ENCODE assay signal across 7 mouse cellular contexts in genomic region chr11:51758207-51758606, GRCm38 (mm10). TPM values are rescaled to one million over a fixed set of nuclear protein-coding genes. Genes with fewer than 3 reads are reported as not detected.
DNase-seq lines count a peak whose midpoint lies in the region; ATAC-seq and TF ChIP-seq lines count a peak whose summit lies in the region.
"Not testable (repeated sequence)": the region's sequence is repeated elsewhere in the genome, so short reads cannot be mapped to it uniquely, and the experiment has no call there.

No protein-coding gene starts in this region.

- not testable (repeated sequence) for TF ChIP-seq EP300 in CH12.LX (IDR thresholded peaks at IDR 0.05; ENCODE audit: low read length); ES-Bruce4 (IDR thresholded peaks at IDR 0.05; ENCODE audit: insufficient read depth, low read depth, low read length); MEL (IDR thresholded peaks at IDR 0.05; ENCODE audit: low read depth in 1 of 2, low read length in 2 of 2); liver, postnatal 0 days (IDR thresholded peaks at IDR 0.05; ENCODE audit: low read depth)

- WGBS in liver, adult 2 months: 74% methylated on average over 5 of the region's 5 CpGs
- 85% methylated on average over 5 of the region's 5 CpGs for WGBS in liver, postnatal 0 days (ENCODE audit: insufficient replicate concordance)

- in situ Hi-C loops in CH12.LX (cut with MboI; ENCODE audit: low pct_ligation_motif_present, low pct_unique_long_range_greater_than_20kb, low sequenced_read_pairs): not testable (repeated sequence)

- H3K4me3 ChIP-seq in CH12.LX (replicated peaks in 1 of 3; ENCODE audit: low read depth in 2 of 3, low read length in 2 of 3, poor library complexity in 1 of 3); ES-Bruce4 (ENCODE audit: low read depth, low read length); MEL (ENCODE audit: control insufficient read depth in 1 of 2, insufficient read depth in 1 of 2, low read depth in 2 of 2, low read length in 2 of 2); liver, adult 2 months (ENCODE audit: insufficient read depth, low read depth, low read length); liver, postnatal 0 days (ENCODE audit: low read depth, low read length): not testable (repeated sequence)

- H3K79me2 ChIP-seq in CH12.LX (replicated peaks; ENCODE audit: control insufficient read depth, extremely low read depth, insufficient read depth, poor library complexity, severe bottlenecking) (peaks cover 17% of the 10 kb centered on the region), MEL (ENCODE audit: control insufficient read depth, insufficient read depth, low read length, poor library complexity) (peaks cover 25% of the 10 kb centered on the region)
- H3K79me2 ChIP-seq in liver, adult 2 months (ENCODE audit: control insufficient read depth, insufficient read depth, low read length): peaks cover 15% of the 10 kb centered on the region

- H3K36me3 ChIP-seq in CH12.LX (replicated peaks in 1 of 2; ENCODE audit: control insufficient read depth in 1 of 2, insufficient read depth in 1 of 2, low read length in 1 of 2); ES-Bruce4 (ENCODE audit: control insufficient read depth, insufficient read depth, low read length, poor library complexity, severe bottlenecking); liver, adult 2 months (ENCODE audit: control insufficient read depth, insufficient read depth, low read length); liver, postnatal 0 days (replicated peaks; ENCODE audit: insufficient read depth, low read length); splenic B cell, adult 2 months (ENCODE audit: control insufficient read depth, insufficient read depth, low read length, poor library complexity, severe bottlenecking): not testable (repeated sequence)
- peaks cover 0 to 25% of the 10 kb centered on the region in 2 experiments; a peak in 3 of 4 replicates for H3K36me3 ChIP-seq in MEL (ENCODE audit: control insufficient read depth in 1 of 2, insufficient read depth in 2 of 2, low read length in 2 of 2)

- H3K9ac ChIP-seq in CH12.LX (ENCODE audit: insufficient read depth, low read depth); ES-Bruce4 (ENCODE audit: low read depth, poor library complexity, severe bottlenecking); MEL (ENCODE audit: control insufficient read depth, low read depth, low read length, poor library complexity, severe bottlenecking); liver, adult 2 months (ENCODE audit: low read depth, low read length); liver, postnatal 0 days (replicated peaks): not testable (repeated sequence)

- TF ChIP-seq CTCF in CH12.LX (conservative IDR thresholded peaks at IDR 0.05 in 1 of 2, IDR thresholded peaks at IDR 0.05 in 1 of 2; ENCODE audit: low read depth in 2 of 2, low read length in 2 of 2) (peak in 1 of 2 experiments; percentile 46; a peak in 2 of 4 replicates), ES-Bruce4 (IDR thresholded peaks at IDR 0.05; ENCODE audit: low read depth, low read length) (peak; percentile 25), MEL (IDR thresholded peaks at IDR 0.05 in 2 of 3, conservative IDR thresholded peaks at IDR 0.05 in 1 of 3; ENCODE audit: control insufficient read depth in 1 of 3, insufficient read depth in 1 of 3, low read depth in 2 of 3, low read length in 3 of 3, poor library complexity in 1 of 3, severe bottlenecking in 1 of 3) (peak in 2 of 3 experiments; percentile 8 to 24; a peak in 2 of 6 replicates)
- TF ChIP-seq CTCF in liver, adult 2 months (IDR thresholded peaks at IDR 0.05; ENCODE audit: low read depth, low read length); liver, postnatal 0 days (IDR thresholded peaks at IDR 0.05; ENCODE audit: low read depth): not testable (repeated sequence)

- dilution Hi-C loops in CH12.LX (cut with MboI; ENCODE audit: extremely low pct_ligation_motif_present, extremely low pct_unique_long_range_greater_than_20kb, low sequenced_read_pairs): not testable (repeated sequence)

- H3K27me3 ChIP-seq in CH12.LX (replicated peaks); ES-Bruce4 (ENCODE audit: control insufficient read depth, insufficient read depth, low read length, poor library complexity, severe bottlenecking); MEL (ENCODE audit: control insufficient read depth in 1 of 2, insufficient read depth in 2 of 2, low read length in 2 of 2); liver, adult 2 months (ENCODE audit: control insufficient read depth, insufficient read depth, low read length); liver, postnatal 0 days (ENCODE audit: insufficient read depth, low read length); splenic B cell, adult 2 months (ENCODE audit: control insufficient read depth, insufficient read depth, low read length, poor library complexity, severe bottlenecking): not testable (repeated sequence)

- not testable (repeated sequence) for H3K9me3 ChIP-seq in CH12.LX (replicated peaks; ENCODE audit: low read length); ES-Bruce4 (replicated peaks; ENCODE audit: control insufficient read depth, insufficient read depth, low read length, poor library complexity, severe bottlenecking); MEL (replicated peaks; ENCODE audit: insufficient read depth, low read length); liver, postnatal 0 days (ENCODE audit: low read length)

- not testable (repeated sequence) for ATAC-seq in liver, postnatal 0 days

- 0 out of 2 replicates have a peak, but pooled peaks have one; percentile 5 for TF ChIP-seq POLR2A in CH12.LX (IDR thresholded peaks at IDR 0.05; ENCODE audit: low read depth, low read length)
- not testable (repeated sequence) for TF ChIP-seq POLR2A in ES-Bruce4 (IDR thresholded peaks at IDR 0.05; ENCODE audit: insufficient read depth, low read length); MEL (IDR thresholded peaks at IDR 0.05; ENCODE audit: control insufficient read depth in 1 of 2, insufficient read depth in 1 of 2, low read depth in 1 of 2, low read length in 2 of 2, poor library complexity in 1 of 2); liver, adult 2 months (IDR thresholded peaks at IDR 0.05; ENCODE audit: extremely low read depth, insufficient read depth, low read length)

- H3K27ac ChIP-seq in CH12.LX (ENCODE audit: insufficient read depth, low read depth); ES-Bruce4 (ENCODE audit: insufficient read depth, low read length); MEL (ENCODE audit: control insufficient read depth, low read depth, low read length): not testable (repeated sequence)
- peak overlapping the region; percentile 96 for H3K27ac ChIP-seq in liver, adult 2 months (replicated peaks; ENCODE audit: insufficient read depth, low read depth, low read length)
- H3K27ac ChIP-seq in liver, postnatal 0 days (ENCODE audit: low read depth): peak overlapping the region; percentile 95

- TF ChIP-seq RAD21 in CH12.LX (IDR thresholded peaks at IDR 0.05; ENCODE audit: low read depth, low read length): peak; percentile 4
- TF ChIP-seq RAD21 in MEL (IDR thresholded peaks at IDR 0.05; ENCODE audit: low read depth, low read length): not testable (repeated sequence)

- H3K4me2 ChIP-seq in CH12.LX (ENCODE audit: insufficient read depth, low read depth, poor library complexity, severe bottlenecking); liver, postnatal 0 days (ENCODE audit: low read depth, low read length): not testable (repeated sequence)

- DNase-seq in CH12.LX (ENCODE audit: extremely low read depth); MEL (ENCODE audit: low read depth, low spot score); liver, adult 2 months (ENCODE audit: extremely low read depth, low read depth, low spot score); liver, postnatal 0 days: not testable (repeated sequence)
- peak; percentile 36 for DNase-seq in ZHBTc4 (ENCODE audit: low read depth, low spot score)
- peak; percentile 21 for DNase-seq in splenic B cell, adult 2 months (ENCODE audit: low read depth, low spot score)

- H3K4me1 ChIP-seq in CH12.LX (ENCODE audit: control insufficient read depth in 1 of 2, insufficient read depth in 2 of 2): peaks cover 7 to 70% of the 10 kb centered on the region in 2 experiments
- H3K4me1 ChIP-seq in ES-Bruce4 (ENCODE audit: control insufficient read depth, insufficient read depth, low read length): not testable (repeated sequence)
- H3K4me1 ChIP-seq in MEL (ENCODE audit: control insufficient read depth in 1 of 2, insufficient read depth in 2 of 2, low read length in 2 of 2): peaks cover 19 to 23% of the 10 kb centered on the region in 2 experiments
- peaks cover 25% of the 10 kb centered on the region for H3K4me1 ChIP-seq in liver, adult 2 months (ENCODE audit: control insufficient read depth, insufficient read depth, low read length)
- peaks cover 30% of the 10 kb centered on the region for H3K4me1 ChIP-seq in liver, postnatal 0 days (ENCODE audit: insufficient read depth)

RNA-seq across cellular contexts. Expression of gene Sec24a, which starts 5.2 kb away (rescaled TPM):
- 6.3 and 7.2 TPM in 2 replicates for total RNA-seq in CH12.LX (2012; rRNA removed)
- 4.6 and 5.5 TPM in 2 replicates for total RNA-seq in CH12.LX (2014; rRNA removed)
- 12.0 and 16.8 TPM in 2 replicates for polyA plus RNA-seq in CH12.LX (2012; ENCODE audit: insufficient read length, low read depth)
- polyA plus RNA-seq in ES-Bruce4 (2011; ENCODE audit: insufficient read depth, insufficient read length, low read depth, missing spikeins): 50.2 and 50.5 TPM in 2 replicates
- 5.3 TPM in 2 replicates for total RNA-seq in MEL (2012; rRNA removed)
- polyA plus RNA-seq in MEL (2012; ENCODE audit: insufficient read depth in 1 of 2, insufficient read length in 2 of 2, low read depth in 1 of 2, low replicate concordance in 2 of 2, missing spikeins in 1 of 2): 10 to 100 TPM; 14.1 to 38.2 TPM
- 45.1 and 51.1 TPM in 2 replicates for total RNA-seq in liver, adult 2 months (2014; rRNA removed)
- 30.6 and 35.3 TPM in 2 replicates for polyA plus RNA-seq in liver, adult 2 months (2012; rRNA removed)
- 14.1 and 15.0 TPM in 2 replicates for polyA plus RNA-seq in liver, postnatal 0 days (2015; fragmentation: Nextera tagmentation; extraction: Ambion mirVana)

RNA-seq across cellular contexts. Expression of gene Sar1b, which starts 5.3 kb away (rescaled TPM):
- total RNA-seq in CH12.LX (2012; rRNA removed) (79.3 and 91.9 TPM in 2 replicates), CH12.LX (2014; rRNA removed) (258 and 264 TPM in 2 replicates), MEL (2012; rRNA removed) (99.0 and 104 TPM in 2 replicates)
- polyA plus RNA-seq in CH12.LX (2012; ENCODE audit: insufficient read length, low read depth) (129 and 171 TPM in 2 replicates), ES-Bruce4 (2011; ENCODE audit: insufficient read depth, insufficient read length, low read depth, missing spikeins) (38.8 and 39.5 TPM in 2 replicates), MEL (2012; ENCODE audit: insufficient read depth in 1 of 2, insufficient read length in 2 of 2, low read depth in 1 of 2, low replicate concordance in 2 of 2, missing spikeins in 1 of 2) (100 to 1,000 TPM in 1 of 2 experiments, not detected in 1; 124 TPM)
- total RNA-seq in liver, adult 2 months (2014; rRNA removed): 257 and 370 TPM in 2 replicates
- 61.0 and 75.6 TPM in 2 replicates for polyA plus RNA-seq in liver, adult 2 months (2012; rRNA removed)
- 204 TPM in 2 replicates for polyA plus RNA-seq in liver, postnatal 0 days (2015; fragmentation: Nextera tagmentation; extraction: Ambion mirVana)
